Mouse (Mus musculus) hindbrain, embryonic 13.5 days (tissue): ENCODE measurements around the gene Aldh3a1. TPM values are rescaled to one million over a fixed set of nuclear protein-coding genes. Genes with fewer than 3 reads are reported as not detected.

Experiments used
- ATAC-seq: fragments of 200-750 bp; cut with Nextera tagmentation; 2 replicates; pipeline ENCODE4 v1.8.0; 2017; ENCODE audit warnings: moderate TSS enrichment; ENCODE audit not compliant: low FRiP score
- H3K27ac ChIP-seq: fragments of 300-500 bp; sonication (generic); 2 replicates; pipeline ENCODE4 v1.5.1; 2015; ENCODE audit warnings: inconsistent platforms, mild to moderate bottlenecking, moderate library complexity
- H3K27me3 ChIP-seq: fragments of 300-500 bp; sonication (generic); 2 replicates; pipeline ENCODE4 v1.6.1; 2015; ENCODE audit warnings: mild to moderate bottlenecking, inconsistent platforms
- H3K36me3 ChIP-seq: fragments of 300-500 bp; sonication (generic); 2 replicates; pipeline ENCODE4 v1.6.1; 2015; ENCODE audit warnings: mild to moderate bottlenecking, inconsistent platforms
- H3K4me1 ChIP-seq: fragments of 300-500 bp; sonication (generic); replicated peaks from 2 replicates; pipeline ENCODE4 v1.6.1; 2015; ENCODE audit warnings: inconsistent platforms
- H3K4me2 ChIP-seq: fragments of 300-500 bp; sonication (generic); 2 replicates; pipeline ENCODE4 v1.6.1; 2015; ENCODE audit warnings: inconsistent platforms, mild to moderate bottlenecking, moderate library complexity
- H3K4me3 ChIP-seq: fragments of 300-500 bp; sonication (generic); 2 replicates; pipeline ENCODE4 v1.5.1; 2015; ENCODE audit warnings: mild to moderate bottlenecking, inconsistent platforms
- H3K9ac ChIP-seq: fragments of 300-500 bp; sonication (generic); 2 replicates; pipeline ENCODE4 v1.6.1; 2015; ENCODE audit warnings: mild to moderate bottlenecking, inconsistent platforms
- H3K9me3 ChIP-seq: fragments of 300-500 bp; sonication (generic); 2 replicates; pipeline ENCODE4 v1.6.1; 2016; ENCODE audit warnings: inconsistent platforms
- WGBS: fragments of 180-500 bp; shearing (Covaris S2); methylation state at CpG from one replicate; pipeline ENCODE4 v1.1.7; 2015; 5-methylcytosine and 5-hydroxymethylcytosine counted together
- polyA plus RNA-seq: library from polyadenylated mRNA; unstranded; fragments of >200 nt; fragmentation: Nextera tagmentation; extraction: Ambion mirVana; gene quantifications from 2 replicates; pipeline ENCODE4 v1.2.1, GENCODE M21; 2015

The Aldh3a1 gene
- polyA plus RNA-seq, 1 experiment from 2014 or later, result not detected

DNA sequence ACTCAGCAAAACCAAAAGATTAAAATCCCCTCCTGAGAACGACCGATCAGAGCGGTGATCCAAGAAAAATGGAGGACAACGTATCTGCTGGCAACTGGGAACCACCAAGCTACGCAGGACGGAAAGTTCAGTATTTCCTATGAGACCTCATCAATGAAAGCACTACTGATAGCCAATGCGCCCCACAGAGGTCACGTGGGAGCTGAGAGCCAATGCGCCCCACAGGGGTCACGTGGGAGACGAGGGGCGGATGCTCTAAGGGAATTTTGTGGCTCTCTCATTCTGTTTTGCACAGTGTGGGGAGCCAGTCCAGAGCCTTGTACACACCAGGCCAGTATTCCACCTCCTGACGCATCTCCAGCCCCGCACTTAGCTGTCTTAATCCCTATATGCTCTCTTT is 55.2 kb downstream of the Aldh3a1 start:
- Histone ChIP-seq H3K27me3 (no peaks in the 10 kb centered on the region), H3K9ac (no peak overlapping the region), H3K36me3 (peaks cover 57% of the 10 kb centered on the region), H3K9me3 (no peaks in the 10 kb centered on the region), H3K4me2 (no peak overlapping the region), H3K4me1 (peaks cover 15% of the 10 kb centered on the region), H3K4me3 (no peak overlapping the region), H3K27ac (no peak overlapping the region)
- WGBS, result 92% methylated on average over 14 of the region's 14 CpGs
- ATAC-seq, result no peak

DNA sequence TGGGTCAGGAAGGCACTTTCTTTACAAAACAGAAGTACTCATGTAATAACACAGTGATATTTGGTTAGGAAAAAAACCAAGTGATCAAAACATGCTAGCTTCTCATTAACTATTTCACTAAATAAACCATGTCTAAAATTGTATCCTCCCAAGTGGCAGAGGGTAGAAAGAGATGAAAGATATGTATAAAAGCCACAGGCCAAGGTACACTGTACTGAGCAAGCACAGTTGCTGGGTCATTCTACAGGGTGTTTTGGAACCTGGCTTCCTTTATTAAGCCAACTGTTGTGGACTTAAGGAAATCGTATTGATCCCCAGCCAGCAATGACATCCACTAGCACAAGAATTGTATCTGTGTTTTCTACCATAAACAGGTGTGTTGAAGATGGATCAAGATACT is 56.5 kb downstream of the Aldh3a1 start:
- H3K4me2 ChIP-seq, result no peak overlapping the region
- peaks cover 9% of the 10 kb centered on the region for H3K27me3 ChIP-seq
- ATAC-seq, result no peak
- H3K36me3 ChIP-seq, result peaks cover 46% of the 10 kb centered on the region
- H3K27ac ChIP-seq, result no peak overlapping the region
- H3K4me3 ChIP-seq, result no peak overlapping the region
- H3K4me1 ChIP-seq, result peaks cover 17% of the 10 kb centered on the region
- WGBS, result 86% methylated on average over 1 of the region's 1 CpGs
- no peaks in the 10 kb centered on the region for H3K9me3 ChIP-seq
- no peak overlapping the region for H3K9ac ChIP-seq

DNA sequence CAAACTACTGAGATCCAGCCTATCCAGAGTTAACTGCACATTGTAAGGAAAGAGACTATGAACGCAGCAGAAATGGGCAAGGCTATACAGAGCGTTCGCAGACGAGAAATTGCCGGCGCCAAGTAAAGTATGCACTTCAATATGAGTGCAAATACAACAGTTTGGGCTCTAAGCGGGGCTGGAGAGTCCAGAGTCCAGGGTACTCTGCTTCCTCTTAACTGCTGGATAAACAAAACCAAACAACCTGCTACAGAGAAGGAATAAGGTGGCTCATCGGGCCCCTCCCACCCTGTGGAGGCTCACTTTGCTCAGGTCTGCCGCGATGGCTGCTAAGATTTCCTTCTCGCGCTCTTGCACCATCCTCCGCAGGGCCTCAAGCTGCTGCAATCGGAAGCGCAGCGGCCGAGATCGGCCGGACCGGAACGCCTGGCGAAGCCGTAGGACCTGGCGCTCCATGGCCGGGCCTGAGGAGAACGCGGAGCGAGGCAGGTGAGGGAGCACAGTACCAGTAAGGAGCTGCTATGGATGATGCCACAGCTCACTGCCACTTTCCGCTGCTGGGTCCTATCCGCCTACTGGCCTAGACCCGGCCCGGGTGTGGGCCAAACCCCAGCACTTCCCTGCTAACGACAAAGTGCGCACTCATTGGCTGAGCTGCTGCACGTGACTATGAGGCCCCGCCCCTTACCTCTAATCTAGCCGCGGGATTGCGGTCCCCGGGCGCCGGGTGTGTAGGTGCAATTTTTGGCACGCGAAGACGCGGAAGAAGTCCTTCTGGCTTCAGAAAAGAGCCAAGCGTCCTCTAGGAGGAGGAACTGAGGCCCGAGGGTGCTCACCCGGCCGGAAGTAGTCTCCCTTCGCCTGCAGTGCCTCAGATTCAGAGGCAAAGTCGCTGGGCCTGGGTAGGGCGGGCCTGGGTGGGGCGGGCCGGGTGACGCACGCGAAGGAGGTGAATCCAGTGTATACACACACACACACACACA is 59.5 kb downstream of the Aldh3a1 start, which contains the start of gene Aldh3a2:
TSS of gene Aldh3a2 (minus strand) at position 914 of the 983 bp plus-strand sequence.
- Histone ChIP-seq H3K27me3 (peaks cover 11% of the 10 kb centered on the region), H3K9ac (peak within 1 kb of the TSS; percentile 88), H3K9me3 (no peaks in the 10 kb centered on the region), H3K27ac (peak within 1 kb of the TSS; percentile 98), H3K4me1 (peaks cover 17% of the 10 kb centered on the region), H3K4me2 (peak within 1 kb of the TSS; percentile 68), H3K4me3 (peak within 1 kb of the TSS; percentile 73), H3K36me3 (peaks cover 22% of the 10 kb centered on the region)
- WGBS, result under 1% methylated on average over 58 of the region's 58 CpGs
- ATAC-seq, result peak; percentile 100

Other genes starting within 250 kb of the Aldh3a1 start
- gene Kcnj12, start 185.0 kb upstream of the Aldh3a1 start, polyA plus RNA-seq, result 3.5 and 3.8 TPM in 2 replicates
- 1.1 and 1.3 TPM in 2 replicates for gene Tnfrsf13b, start 80.8 kb upstream of the Aldh3a1 start, polyA plus RNA-seq
- gene Usp22, start 32.5 kb upstream of the Aldh3a1 start, polyA plus RNA-seq, result 355 and 383 TPM in 2 replicates
- 26.9 and 27.0 TPM in 2 replicates for gene Aldh3a2, start 59.9 kb downstream of the Aldh3a1 start, polyA plus RNA-seq
- 0.09 TPM in 1 of 2 replicates, not detected in the other for gene Slc47a2, start 135.3 kb downstream of the Aldh3a1 start, polyA plus RNA-seq
- 0.06 and 0.14 TPM in 2 replicates for gene Slc47a1, start 170.8 kb downstream of the Aldh3a1 start, polyA plus RNA-seq
- gene Rnf112, start 246.6 kb downstream of the Aldh3a1 start, polyA plus RNA-seq, result 12.2 and 13.6 TPM in 2 replicates